Mouse (Mus musculus) G1E (cell line): ENCODE measurements at regions not wholly inside any gene's neighbourhood (a gene's known extent, or its start where the extent isn't known, plus 50 kb on each side); places are given as distances from the start of the nearest gene placed in this dataset.

Experiments used
- CTCF ChIP-seq: IDR thresholded peaks from 2 replicates; pipeline ENCODE4 v1.5.1; 2012; ENCODE audit warnings: low read depth, low read length, inconsistent platforms, mixed read lengths
- GATA1 ChIP-seq: IDR thresholded peaks from 2 replicates; pipeline ENCODE4 v1.6.1; 2012; ENCODE audit warnings: borderline replicate concordance, low read length, inconsistent platforms, mixed read lengths
- POLR2AphosphoS5 ChIP-seq: IDR thresholded peaks from 2 replicates; pipeline ENCODE4 v1.6.1; 2012; ENCODE audit warnings: low read depth, low read length, inconsistent platforms; ENCODE audit not compliant: insufficient replicate concordance
- TAL1 ChIP-seq: conservative IDR thresholded peaks from 2 replicates; pipeline ENCODE4 v1.6.1; 2012; ENCODE audit warnings: low read depth, low read length, inconsistent platforms, mixed read lengths

DNA sequence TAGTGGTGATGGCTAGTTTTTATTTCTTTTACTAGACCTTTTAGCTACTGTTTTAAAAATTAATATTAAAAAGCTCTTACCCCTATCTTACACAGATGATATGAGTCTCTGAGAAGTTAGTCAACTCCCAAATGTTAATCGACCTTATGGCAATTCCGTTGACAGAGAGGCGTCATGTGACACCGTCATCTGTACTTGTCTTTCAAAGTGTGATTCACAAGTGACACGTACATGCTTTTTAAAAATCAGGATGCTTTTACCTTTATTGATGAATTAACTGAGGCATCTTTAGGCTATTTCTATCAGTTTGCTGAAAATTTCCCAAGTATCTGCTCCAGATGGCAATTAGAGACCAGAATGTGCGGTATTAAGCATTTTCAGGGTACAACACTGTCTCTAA is 573.9 kb downstream of the Gm19410 start:
- TF ChIP-seq GATA1 (no peak), CTCF (no peak), TAL1 (no peak), POLR2AphosphoS5 (no peak)
